Mouse (Mus musculus): Measurements from ENCODE around the gene Traf3ip1.

DNA sequence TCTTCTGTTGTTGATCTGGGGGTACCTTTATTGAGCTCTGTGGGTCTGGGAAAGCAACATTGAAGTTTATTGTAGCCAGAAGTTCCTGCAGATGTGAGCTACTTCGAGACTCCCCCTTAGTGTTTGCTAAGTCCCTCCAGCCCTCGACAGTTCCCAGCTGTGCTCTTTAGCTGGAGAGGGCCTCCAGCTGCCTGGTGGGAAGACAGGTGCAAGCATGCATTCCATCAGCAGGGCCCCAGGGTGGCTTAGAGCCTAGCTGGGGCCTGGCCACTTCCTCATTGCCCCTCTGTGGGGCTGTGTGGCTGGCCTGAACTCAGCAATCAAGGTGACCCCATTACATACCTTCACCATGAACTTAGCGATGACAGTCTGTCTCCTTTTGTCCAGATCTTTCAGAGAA lies 10.2 kb downstream of the Traf3ip1 start:
- TF ChIP-seq CTCF (IDR thresholded peaks at IDR 0.05; ENCODE audit: control insufficient read depth, insufficient read depth, low read length) (no peak), POLR2A (IDR thresholded peaks at IDR 0.05; ENCODE audit: borderline replicate concordance, control insufficient read depth, low read depth, low read length) (no peak)
